Mouse (Mus musculus): Measurements from ENCODE around the gene Znrf2. TPM values are rescaled to one million over a fixed set of nuclear protein-coding genes. Genes with fewer than 3 reads are reported as not detected.

Znrf2 gene
- total and polyA plus RNA-seq, 3 experiments: 16.0 to 26.9 (median 18.3) TPM

DNA sequence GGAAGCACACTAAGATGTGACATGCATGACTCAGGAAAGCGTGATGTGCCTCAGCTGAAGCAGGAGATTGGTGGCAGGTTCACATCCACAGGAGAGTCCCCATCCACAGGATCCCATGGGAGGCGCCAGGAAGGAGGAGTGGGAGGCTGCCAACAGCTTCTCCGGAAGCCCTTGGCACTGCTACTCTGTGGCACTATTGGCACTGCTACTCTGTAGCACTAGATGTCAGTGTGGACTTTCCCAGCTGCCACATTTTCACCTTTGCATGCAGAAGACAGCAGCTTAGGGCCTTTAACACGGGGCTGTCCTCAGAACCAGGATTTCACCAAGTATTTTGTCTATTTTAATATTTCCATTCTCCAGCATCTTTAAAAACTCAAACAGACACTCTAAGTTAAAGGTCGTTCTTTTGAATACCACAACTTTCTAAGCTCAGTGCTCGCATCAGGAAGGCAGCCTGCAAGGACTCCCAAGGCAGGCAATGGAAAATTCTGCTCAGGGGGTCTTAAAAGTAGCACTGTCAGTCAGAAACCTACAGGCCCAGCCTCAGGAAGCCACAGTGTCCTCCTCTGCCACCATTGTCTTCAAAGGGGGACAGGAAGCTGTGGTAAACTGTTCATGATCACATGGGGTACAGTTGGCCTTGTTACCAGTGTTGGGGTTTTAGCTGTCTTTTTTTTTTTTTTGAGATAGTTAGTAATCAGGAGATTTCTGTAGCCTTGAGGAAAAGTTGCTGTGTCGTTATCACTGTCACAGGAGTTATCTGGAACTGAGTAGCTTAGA, 7.0 kb upstream of the Znrf2 start (continued):
- TF ChIP-seq BHLHE40 (IDR thresholded peaks at IDR 0.05; ENCODE audit: low read depth, low read length) (no peak), POLR2A (IDR thresholded peaks at IDR 0.05; ENCODE audit: low read depth, low read length) (no peak), ETS1 (conservative IDR thresholded peaks at IDR 0.05; ENCODE audit: low read depth, low read length) (peak; percentile 24; the same call in 1 of the 2 replicates), CTCF (conservative IDR thresholded peaks at IDR 0.05 in 1 of 2, IDR thresholded peaks at IDR 0.05 in 1 of 2; ENCODE audit: low read depth in 2 of 2, low read length in 2 of 2) (peak in 1 of 2 experiments; percentile 83; a peak in 2 of 4 replicates), SMC3 (IDR thresholded peaks at IDR 0.05; ENCODE audit: low read depth, low read length) (peak; percentile 75)

DNA sequence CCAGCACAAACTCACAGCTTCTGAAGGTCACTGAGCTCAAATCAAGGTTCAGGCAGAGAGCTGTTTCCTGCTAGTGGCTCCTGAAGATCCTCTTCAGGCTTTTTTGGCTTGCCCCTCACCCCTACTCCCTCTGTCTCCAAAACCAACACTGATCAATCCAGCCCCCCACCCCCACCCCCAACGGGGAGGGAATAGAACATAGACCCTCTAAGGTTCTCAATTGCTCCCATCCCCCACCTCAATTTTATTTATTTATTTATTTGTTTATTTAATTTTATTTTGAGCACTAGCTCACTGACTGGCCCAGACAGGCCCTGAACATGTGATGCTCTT, 6.4 kb upstream of the Znrf2 start:
- Histone ChIP-seq H3K27me3 (replicated peaks) (no peaks in the 10 kb centered on the region), H3K4me2 (ENCODE audit: insufficient read depth, low read depth, poor library complexity, severe bottlenecking) (no peak overlapping the region), H3K9ac (ENCODE audit: insufficient read depth, low read depth) (no peak overlapping the region), H3K79me2 (replicated peaks; ENCODE audit: control insufficient read depth, extremely low read depth, insufficient read depth, poor library complexity, severe bottlenecking) (no peaks in the 10 kb centered on the region), H3K27ac (ENCODE audit: insufficient read depth, low read depth) (no peak overlapping the region; the same call in 1 of the 2 replicates), H3K36me3 (replicated peaks in 1 of 2; ENCODE audit: control insufficient read depth in 1 of 2, insufficient read depth in 1 of 2, low read length in 1 of 2) (no peaks in the 10 kb centered on the region), H3K9me3 (replicated peaks; ENCODE audit: low read length) (no peaks in the 10 kb centered on the region), H3K4me1 (ENCODE audit: control insufficient read depth in 1 of 2, insufficient read depth in 2 of 2) (peaks cover 11 to 45% of the 10 kb centered on the region in 2 experiments), H3K4me3 (replicated peaks in 1 of 3; ENCODE audit: low read depth in 2 of 3, low read length in 2 of 3, poor library complexity in 1 of 3) (no peak overlapping the region)
- in situ Hi-C loops (cut with MboI; ENCODE audit: low pct_ligation_motif_present, low pct_unique_long_range_greater_than_20kb, low sequenced_read_pairs) (loop anchor here (5.0 to 10.0 kb wide), 2 partner anchors 105 to 182 kb away; partner anchors contain the start of gene Ggct), dilution Hi-C loops (cut with MboI; ENCODE audit: extremely low pct_ligation_motif_present, extremely low pct_unique_long_range_greater_than_20kb, low sequenced_read_pairs) (no loop called here)
- DNase-seq (ENCODE audit: extremely low read depth): no peak
- TF ChIP-seq MXI1 (IDR thresholded peaks at IDR 0.05; ENCODE audit: low read depth, low read length): no peak
- TF ChIP-seq PAX5 (IDR thresholded peaks at IDR 0.05; ENCODE audit: low read length): no peak
- no peak for TF ChIP-seq ELF1 (IDR thresholded peaks at IDR 0.05; ENCODE audit: low read depth, low read length)
- TF ChIP-seq SIN3A (IDR thresholded peaks at IDR 0.05; ENCODE audit: low read length): no peak
- TF ChIP-seq EP300 (IDR thresholded peaks at IDR 0.05; ENCODE audit: low read length): no peak
- TF ChIP-seq ZC3H11A (IDR thresholded peaks at IDR 0.05; ENCODE audit: low read depth, low read length): no peak
- no peak for TF ChIP-seq MYC (IDR thresholded peaks at IDR 0.05; ENCODE audit: low read depth, low read length)
- no peak for TF ChIP-seq CHD2 (IDR thresholded peaks at IDR 0.05; ENCODE audit: low read length)
- TF ChIP-seq UBTF (IDR thresholded peaks at IDR 0.05; ENCODE audit: low read depth, low read length): no peak
- no peak for TF ChIP-seq TBP (conservative IDR thresholded peaks at IDR 0.05; ENCODE audit: low read depth, low read length)
- no peak for TF ChIP-seq RCOR1 (conservative IDR thresholded peaks at IDR 0.05; ENCODE audit: low read depth, low read length)

GRCm38 (mm10) chr6:54811546-54812250, 5.0 kb upstream of the Znrf2 start:
- in situ Hi-C loops (cut with MboI; ENCODE audit: low pct_ligation_motif_present, low pct_unique_long_range_greater_than_20kb, low sequenced_read_pairs) (loop anchor here (5.0 to 10.0 kb wide), 2 partner anchors 103 to 181 kb away; partner anchors contain the start of gene Ggct), dilution Hi-C loops (cut with MboI; ENCODE audit: extremely low pct_ligation_motif_present, extremely low pct_unique_long_range_greater_than_20kb, low sequenced_read_pairs) (no loop called here)
- no peaks in the 10 kb centered on the region for H3K27me3 ChIP-seq (replicated peaks)
- no peak overlapping the region for H3K27ac ChIP-seq (ENCODE audit: insufficient read depth, low read depth)
- 0 out of 2 replicates have a peak overlapping the region, but pooled peaks have one; percentile 14 for H3K4me2 ChIP-seq (ENCODE audit: insufficient read depth, low read depth, poor library complexity, severe bottlenecking)
- no peaks in the 10 kb centered on the region for H3K79me2 ChIP-seq (replicated peaks; ENCODE audit: control insufficient read depth, extremely low read depth, insufficient read depth, poor library complexity, severe bottlenecking)
- no peak overlapping the region for H3K4me3 ChIP-seq (replicated peaks in 1 of 3; ENCODE audit: low read depth in 2 of 3, low read length in 2 of 3, poor library complexity in 1 of 3)
- TF ChIP-seq ELF1 (IDR thresholded peaks at IDR 0.05; ENCODE audit: low read depth, low read length): peak; percentile 40
- TF ChIP-seq JUND (conservative IDR thresholded peaks at IDR 0.05; ENCODE audit: low read depth, low read length): no peak
- TF ChIP-seq TBP (conservative IDR thresholded peaks at IDR 0.05; ENCODE audit: low read depth, low read length): 0 out of 2 replicates have a peak, but pooled peaks have one; percentile 31
- no peak for TF ChIP-seq NRF1 (IDR thresholded peaks at IDR 0.05; ENCODE audit: low read depth, low read length)
- H3K9me3 ChIP-seq (replicated peaks; ENCODE audit: low read length): no peaks in the 10 kb centered on the region
- H3K9ac ChIP-seq (ENCODE audit: insufficient read depth, low read depth): no peak overlapping the region
- H3K4me1 ChIP-seq (ENCODE audit: control insufficient read depth in 1 of 2, insufficient read depth in 2 of 2): peaks cover 11 to 51% of the 10 kb centered on the region in 2 experiments
- DNase-seq (ENCODE audit: extremely low read depth): no peak
- H3K36me3 ChIP-seq (replicated peaks in 1 of 2; ENCODE audit: control insufficient read depth in 1 of 2, insufficient read depth in 1 of 2, low read length in 1 of 2): no peaks in the 10 kb centered on the region

Measured in CH12.LX (cell line).